1 mouse cellular context compared by ENCODE assay signal in the genomic region with DNA sequence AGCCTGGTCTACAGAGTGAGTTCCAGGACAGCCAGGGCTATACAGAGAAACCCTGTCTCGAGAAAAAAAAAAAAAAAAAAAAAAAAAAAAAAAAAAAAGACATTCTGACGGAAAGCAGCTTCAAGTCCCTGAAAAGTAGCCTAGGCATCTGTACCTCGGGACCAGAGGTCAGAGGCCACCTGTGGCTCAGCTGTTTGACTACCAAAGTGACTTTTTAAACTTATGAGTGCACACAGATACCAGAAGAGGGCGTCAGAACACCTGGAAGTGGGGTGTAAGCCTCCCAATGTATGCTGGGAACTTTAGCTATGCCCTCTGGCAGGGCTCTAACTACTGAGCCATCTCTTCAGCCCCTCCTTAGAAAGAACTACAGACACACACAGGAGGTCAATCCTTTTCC.
TF ChIP-seq lines count a peak whose summit lies in the region.

No protein-coding gene starts in this region.

TF ChIP-seq in CH12.LX, 34 proteins besides CTCF, POLR2A, EP300 and RAD21 (continued from another document):
- peak; percentile 88 for TF ChIP-seq SMC3 (IDR thresholded peaks at IDR 0.05; ENCODE audit: low read depth, low read length)
- peak; percentile 73 for TF ChIP-seq ZNF384 (IDR thresholded peaks at IDR 0.05; ENCODE audit: low read depth, low read length)
- TF ChIP-seq HCFC1 (IDR thresholded peaks at IDR 0.05; ENCODE audit: low read depth, low read length): peak; percentile 48
- 0 out of 2 replicates have a peak, but pooled peaks have one; percentile 34 for TF ChIP-seq MXI1 (IDR thresholded peaks at IDR 0.05; ENCODE audit: low read depth, low read length)
